Mouse (Mus musculus) stomach, embryonic 14.5 days (tissue): ENCODE results near the gene Atp11a. TPM values are rescaled to one million over a fixed set of nuclear protein-coding genes. Genes with fewer than 3 reads are reported as not detected.

ENCODE experiments used
- ATAC-seq: fragments of 200-750 bp; cut with Nextera tagmentation; 2 replicates; pipeline ENCODE4 v1.8.0; 2017; ENCODE audit warnings: low read depth, moderate TSS enrichment; ENCODE audit not compliant: insufficient number of reproducible peaks, insufficient read depth, low FRiP score
- H3K27ac ChIP-seq: fragments of 300-500 bp; sonication (generic); 2 replicates; pipeline ENCODE4 v1.5.1; 2014; ENCODE audit warnings: mild to moderate bottlenecking, low read length, moderate library complexity, mixed read lengths
- H3K27me3 ChIP-seq: fragments of 300-500 bp; sonication (generic); 2 replicates; pipeline ENCODE4 v1.6.1; 2014; ENCODE audit warnings: low read length, control low read depth, mixed read lengths; ENCODE audit not compliant: control insufficient read depth, insufficient read depth
- H3K36me3 ChIP-seq: fragments of 300-500 bp; sonication (generic); 2 replicates; pipeline ENCODE4 v1.6.1; 2014; ENCODE audit warnings: mild to moderate bottlenecking, control low read depth, low read length, moderate library complexity, mixed read lengths; ENCODE audit not compliant: control insufficient read depth, insufficient read depth
- H3K4me1 ChIP-seq: fragments of 300-500 bp; sonication (generic); 2 replicates; pipeline ENCODE4 v1.6.1; 2014; ENCODE audit warnings: low read length, control low read depth, mixed read lengths; ENCODE audit not compliant: control insufficient read depth, insufficient read depth
- H3K4me2 ChIP-seq: fragments of 300-500 bp; sonication (generic); replicated peaks from 2 replicates; pipeline ENCODE4 v1.6.1; 2014; ENCODE audit warnings: low read depth, low read length, control low read depth
- H3K4me3 ChIP-seq: fragments of 300-500 bp; sonication (generic); 2 replicates; pipeline ENCODE4 v1.5.1; 2014; ENCODE audit warnings: low read depth, low read length, control low read depth
- H3K9ac ChIP-seq: fragments of 300-500 bp; sonication (generic); replicated peaks from 2 replicates; pipeline ENCODE4 v1.6.1; 2014; ENCODE audit warnings: low read depth, mild to moderate bottlenecking, control low read depth, low read length, moderate library complexity, mixed read lengths
- H3K9me3 ChIP-seq: fragments of 300-500 bp; sonication (generic); 2 replicates; pipeline ENCODE4 v1.6.1; 2016; ENCODE audit warnings: low read depth, low read length, control low read depth; ENCODE audit not compliant: control insufficient read depth
- WGBS: fragments of 180-500 bp; shearing (Covaris S2); extraction: QIAGEN DNeasy Blood & Tissue Kit; methylation state at CpG from one replicate; pipeline ENCODE4 v1.1.7; 2014; 5-methylcytosine and 5-hydroxymethylcytosine counted together
- polyA plus RNA-seq: library from polyadenylated mRNA; unstranded; fragments of >200 nt; fragmentation: Nextera tagmentation; extraction: Ambion mirVana; gene quantifications from 2 replicates; pipeline ENCODE4 v1.2.1, GENCODE M21; 2014

The Atp11a gene
- polyA plus RNA-seq, 1 experiment from 2014 or later, result 20.8 TPM

DNA sequence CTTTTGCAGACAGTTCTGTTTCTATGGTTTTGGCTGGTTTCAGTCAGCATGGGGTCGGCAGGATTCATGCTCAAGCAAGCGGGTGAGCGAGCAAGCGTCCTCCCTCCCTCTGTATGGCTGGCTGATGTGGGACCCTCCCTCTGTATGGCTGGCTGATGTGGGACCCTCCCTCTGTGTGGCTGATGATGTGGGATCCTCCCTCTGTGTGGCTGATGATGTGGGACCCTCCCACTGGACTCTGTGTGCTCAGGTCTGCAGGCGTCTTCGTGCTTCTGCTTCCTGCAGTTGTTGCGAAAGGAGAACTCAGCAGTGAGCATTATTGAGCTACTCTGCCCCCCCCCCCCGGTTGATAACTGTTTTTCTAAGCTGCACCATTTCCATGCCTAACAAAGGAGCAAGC lies 30.6 kb downstream of the Atp11a start:
- H3K4me2 ChIP-seq, result no peak overlapping the region
- H3K9ac ChIP-seq, result no peak overlapping the region
- no peaks in the 10 kb centered on the region for H3K36me3 ChIP-seq
- no peaks in the 10 kb centered on the region for H3K9me3 ChIP-seq
- no peaks in the 10 kb centered on the region for H3K27me3 ChIP-seq
- H3K4me1 ChIP-seq, result no peaks in the 10 kb centered on the region
- no peak overlapping the region for H3K27ac ChIP-seq
- no peak overlapping the region for H3K4me3 ChIP-seq
- ATAC-seq, result no peak
- 62% methylated on average over 8 of the region's 8 CpGs for WGBS

DNA sequence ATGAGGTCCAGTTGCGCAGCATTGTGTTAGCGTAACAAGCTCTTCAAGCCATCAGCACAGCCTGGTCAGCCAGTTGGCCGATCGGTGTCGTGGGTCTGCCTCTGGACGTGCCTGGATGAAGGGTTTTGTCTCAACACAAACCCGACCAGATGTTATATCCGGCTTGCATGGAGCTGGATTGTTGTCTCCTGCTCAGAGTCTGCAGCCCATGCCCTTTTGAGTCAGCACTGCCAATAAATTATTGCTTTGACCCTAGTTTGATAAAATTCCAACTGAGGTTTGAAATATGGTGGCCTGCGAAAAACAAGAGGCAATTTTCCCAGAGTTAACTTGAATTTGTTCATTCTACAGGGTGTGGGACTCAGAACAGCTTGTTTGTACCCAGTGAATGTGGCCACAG lies 31.9 kb downstream of the Atp11a start:
- H3K27me3 ChIP-seq, result no peaks in the 10 kb centered on the region
- no peak for ATAC-seq
- no peaks in the 10 kb centered on the region for H3K4me1 ChIP-seq
- no peak overlapping the region for H3K27ac ChIP-seq
- H3K4me2 ChIP-seq, result no peak overlapping the region
- H3K9ac ChIP-seq, result no peak overlapping the region
- 82% methylated on average over 9 of the region's 9 CpGs for WGBS
- no peak overlapping the region for H3K4me3 ChIP-seq
- no peaks in the 10 kb centered on the region for H3K36me3 ChIP-seq
- H3K9me3 ChIP-seq, result no peaks in the 10 kb centered on the region

DNA sequence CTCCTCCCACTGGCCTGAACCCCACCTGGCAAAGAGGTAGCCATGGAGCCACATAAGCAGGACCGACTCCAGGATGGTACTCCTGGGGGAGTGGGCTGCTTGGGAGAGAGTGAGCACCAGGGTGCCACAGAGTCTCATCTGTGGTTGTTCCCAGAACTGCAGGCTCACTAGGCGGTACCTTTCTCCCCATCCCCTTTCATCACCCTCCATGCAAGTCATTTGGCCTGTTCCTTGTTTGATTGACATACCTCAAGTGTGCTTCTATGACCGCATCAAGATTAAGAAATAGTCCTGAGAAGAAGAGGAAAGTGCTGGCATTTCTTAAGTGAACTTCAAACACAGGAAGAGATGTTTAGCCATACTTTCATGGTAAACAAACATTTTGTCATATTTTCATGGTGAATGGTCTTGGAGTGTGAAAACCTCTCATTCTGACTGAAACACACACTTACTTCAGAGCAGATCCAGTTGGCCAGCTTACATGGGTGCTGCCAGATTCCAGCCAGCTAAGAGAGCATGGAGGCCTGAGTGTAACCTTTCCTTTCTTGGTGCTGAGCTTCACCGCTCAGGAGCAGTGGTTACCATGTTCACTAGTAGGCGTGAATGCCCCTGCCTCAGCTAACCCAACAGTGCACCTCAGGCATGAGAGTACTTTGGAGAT lies 38.3 kb downstream of the Atp11a start:
- no peak overlapping the region for H3K27ac ChIP-seq
- no peaks in the 10 kb centered on the region for H3K27me3 ChIP-seq
- H3K4me1 ChIP-seq, result peaks cover 6% of the 10 kb centered on the region; the same call in 1 of the 2 replicates
- H3K9ac ChIP-seq, result no peak overlapping the region
- H3K9me3 ChIP-seq, result no peaks in the 10 kb centered on the region
- no peak for ATAC-seq
- no peaks in the 10 kb centered on the region; the same call in 1 of the 2 replicates for H3K36me3 ChIP-seq
- H3K4me3 ChIP-seq, result no peak overlapping the region
- no peak overlapping the region for H3K4me2 ChIP-seq
- 84% methylated on average over 5 of the region's 5 CpGs for WGBS

DNA sequence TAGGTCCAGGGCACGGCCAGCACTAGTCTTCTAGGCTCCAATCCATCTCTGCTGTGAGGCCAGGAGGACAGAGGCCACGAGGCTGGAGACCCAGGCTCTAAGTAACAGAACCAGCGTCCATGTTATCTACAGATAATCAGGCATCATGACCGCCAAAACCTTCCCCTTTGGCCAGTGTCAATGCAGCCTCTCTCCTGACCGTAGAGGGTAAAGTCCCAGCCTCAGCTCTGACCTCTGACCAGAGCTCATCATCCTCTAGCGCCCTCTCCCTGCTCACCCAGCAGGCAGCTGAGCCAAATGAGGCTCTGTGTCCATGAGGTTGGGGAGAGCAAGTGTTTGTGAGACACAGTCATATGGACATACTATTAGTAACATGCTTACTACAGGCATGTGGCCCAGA lies 42.3 kb downstream of the Atp11a start:
- no peak for ATAC-seq
- 78% methylated on average over 6 of the region's 6 CpGs for WGBS
- Histone ChIP-seq H3K4me1 (peaks cover 27% of the 10 kb centered on the region), H3K27me3 (no peaks in the 10 kb centered on the region), H3K27ac (no peak overlapping the region), H3K9ac (no peak overlapping the region), H3K4me3 (no peak overlapping the region), H3K36me3 (no peaks in the 10 kb centered on the region; the same call in 1 of the 2 replicates), H3K9me3 (no peaks in the 10 kb centered on the region), H3K4me2 (no peak overlapping the region)

DNA sequence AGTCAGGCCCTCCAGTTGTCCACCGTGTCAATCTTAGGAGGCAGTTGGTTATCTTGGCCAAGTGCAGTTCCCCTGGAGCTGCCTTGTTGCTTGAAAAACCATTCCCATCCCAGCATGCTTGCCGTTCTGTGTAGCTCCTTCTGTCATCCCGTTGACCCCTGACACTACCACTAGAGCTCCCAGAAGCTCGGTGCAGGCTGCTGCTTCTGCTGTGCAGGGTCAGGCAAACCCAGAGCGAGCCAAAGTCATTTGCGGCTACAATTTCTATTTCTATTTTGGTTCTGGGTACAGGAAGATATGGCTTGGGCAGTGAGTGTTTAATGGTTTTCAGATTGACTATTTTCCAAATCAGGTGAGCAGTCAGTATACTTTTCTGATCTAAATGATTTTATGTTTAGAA lies 43.0 kb downstream of the Atp11a start:
- Histone ChIP-seq H3K4me1 (peaks cover 27% of the 10 kb centered on the region), H3K4me2 (no peak overlapping the region), H3K4me3 (no peak overlapping the region), H3K27ac (no peak overlapping the region), H3K9ac (no peak overlapping the region), H3K9me3 (no peaks in the 10 kb centered on the region), H3K27me3 (no peaks in the 10 kb centered on the region), H3K36me3 (no peaks in the 10 kb centered on the region; the same call in 1 of the 2 replicates)
- no peak for ATAC-seq
- 57% methylated on average over 6 of the region's 6 CpGs for WGBS

DNA sequence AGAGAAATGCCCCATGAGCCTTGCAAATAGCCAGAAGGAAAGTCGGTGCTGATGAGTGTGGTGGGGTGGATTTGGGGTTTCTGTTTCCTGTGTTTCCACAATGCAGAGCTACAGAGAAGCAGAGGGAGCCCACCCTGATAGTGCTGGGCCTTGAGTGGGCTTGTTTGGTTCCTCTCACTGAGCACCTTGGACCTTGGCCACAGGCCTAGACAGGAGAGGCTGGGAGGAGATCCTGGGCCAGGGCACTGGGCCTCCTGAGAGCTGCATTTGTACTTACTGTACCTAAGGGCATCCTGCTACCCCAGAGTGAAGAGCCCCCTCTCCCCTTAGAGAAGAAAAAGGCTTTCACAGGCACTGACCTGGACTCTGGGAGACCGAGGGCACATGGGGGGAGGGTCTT lies 43.4 kb downstream of the Atp11a start:
- no peak overlapping the region for H3K4me2 ChIP-seq
- no peaks in the 10 kb centered on the region for H3K9me3 ChIP-seq
- no peak for ATAC-seq
- no peak overlapping the region for H3K9ac ChIP-seq
- H3K27me3 ChIP-seq, result no peaks in the 10 kb centered on the region
- H3K36me3 ChIP-seq, result no peaks in the 10 kb centered on the region
- 72% methylated on average over 2 of the region's 2 CpGs for WGBS
- H3K4me3 ChIP-seq, result no peak overlapping the region
- no peak overlapping the region for H3K27ac ChIP-seq
- peaks cover 29% of the 10 kb centered on the region for H3K4me1 ChIP-seq

DNA sequence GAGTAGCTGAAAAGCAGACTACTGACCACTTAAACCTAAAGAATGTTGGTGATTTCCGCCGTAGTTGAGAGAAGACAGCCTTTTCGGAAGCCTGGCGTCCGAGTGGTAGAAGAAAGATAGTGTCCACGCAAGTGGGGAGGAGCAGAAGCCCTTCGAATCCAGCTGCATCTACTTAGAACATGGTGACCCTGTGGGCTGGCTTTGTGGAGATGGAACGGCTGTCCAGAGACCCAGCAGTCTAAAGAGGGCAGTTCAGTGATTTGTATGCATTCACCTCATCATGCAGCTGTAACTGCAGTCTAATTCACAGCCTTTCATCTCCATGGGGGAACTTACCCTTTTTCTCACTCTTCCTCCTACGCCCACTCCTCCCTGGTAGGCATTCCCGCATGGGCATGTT lies 44.8 kb downstream of the Atp11a start:
- H3K4me1 ChIP-seq, result peaks cover 33% of the 10 kb centered on the region
- H3K27me3 ChIP-seq, result no peaks in the 10 kb centered on the region
- 59% methylated on average over 10 of the region's 10 CpGs for WGBS
- H3K36me3 ChIP-seq, result peaks cover under 1% of the 10 kb centered on the region; the same call in 1 of the 2 replicates
- no peak overlapping the region for H3K27ac ChIP-seq
- no peak overlapping the region for H3K4me2 ChIP-seq
- no peak for ATAC-seq
- H3K9me3 ChIP-seq, result no peaks in the 10 kb centered on the region
- no peak overlapping the region for H3K4me3 ChIP-seq
- no peak overlapping the region for H3K9ac ChIP-seq

DNA sequence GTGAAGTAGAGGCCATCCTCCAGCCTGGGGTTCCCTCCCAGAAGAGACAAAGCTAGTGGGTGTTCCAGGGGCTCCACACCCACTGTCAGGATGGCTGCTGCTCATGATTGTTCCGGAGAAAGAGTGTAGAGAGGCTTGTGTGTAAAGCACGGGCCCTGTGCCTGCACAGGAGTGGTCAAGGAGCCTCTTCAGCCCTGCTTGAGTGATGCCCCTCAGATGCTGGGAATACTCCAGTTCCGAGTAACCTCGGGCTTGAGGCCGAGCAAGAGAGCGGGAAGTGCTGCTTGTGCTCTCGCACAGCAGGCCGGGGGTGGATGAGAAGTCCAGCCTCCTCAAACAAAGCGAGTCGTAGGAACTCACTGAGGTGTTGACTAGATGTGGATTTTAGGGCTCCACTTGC lies 46.3 kb downstream of the Atp11a start:
- Histone ChIP-seq H3K9me3 (no peaks in the 10 kb centered on the region), H3K9ac (no peak overlapping the region), H3K4me3 (no peak overlapping the region), H3K36me3 (peaks cover 5% of the 10 kb centered on the region; the same call in 1 of the 2 replicates), H3K4me2 (no peak overlapping the region), H3K27ac (no peak overlapping the region), H3K27me3 (no peaks in the 10 kb centered on the region), H3K4me1 (peaks cover 33% of the 10 kb centered on the region)
- WGBS, result 80% methylated on average over 10 of the region's 10 CpGs
- no peak for ATAC-seq

DNA sequence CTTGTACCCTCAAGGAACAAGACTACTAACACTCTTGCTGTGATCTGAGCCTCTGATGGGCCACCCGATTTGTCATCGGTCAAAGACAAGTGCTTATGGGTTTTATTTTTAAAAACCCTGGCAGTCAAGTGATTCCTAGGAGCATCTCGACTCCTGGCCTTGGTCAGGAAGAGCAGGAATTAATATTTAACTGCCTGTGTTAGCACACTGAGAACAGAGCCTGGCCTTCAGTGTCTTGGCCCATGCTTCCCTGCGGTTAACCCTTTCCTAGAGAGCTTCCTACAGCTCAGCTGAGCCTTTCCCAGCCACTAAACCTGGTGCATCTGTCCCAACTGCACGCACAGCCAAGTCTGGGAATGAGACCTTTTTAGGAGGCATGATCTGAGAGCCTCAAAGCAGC lies 48.1 kb downstream of the Atp11a start:
- ATAC-seq, result no peak
- WGBS, result 64% methylated on average over 5 of the region's 5 CpGs
- Histone ChIP-seq H3K4me3 (no peak overlapping the region), H3K27ac (no peak overlapping the region), H3K4me2 (no peak overlapping the region), H3K36me3 (peaks cover 5% of the 10 kb centered on the region; the same call in 1 of the 2 replicates), H3K9ac (no peak overlapping the region), H3K4me1 (peaks cover 28% of the 10 kb centered on the region), H3K27me3 (no peaks in the 10 kb centered on the region), H3K9me3 (no peaks in the 10 kb centered on the region)
